In the genomic region with DNA sequence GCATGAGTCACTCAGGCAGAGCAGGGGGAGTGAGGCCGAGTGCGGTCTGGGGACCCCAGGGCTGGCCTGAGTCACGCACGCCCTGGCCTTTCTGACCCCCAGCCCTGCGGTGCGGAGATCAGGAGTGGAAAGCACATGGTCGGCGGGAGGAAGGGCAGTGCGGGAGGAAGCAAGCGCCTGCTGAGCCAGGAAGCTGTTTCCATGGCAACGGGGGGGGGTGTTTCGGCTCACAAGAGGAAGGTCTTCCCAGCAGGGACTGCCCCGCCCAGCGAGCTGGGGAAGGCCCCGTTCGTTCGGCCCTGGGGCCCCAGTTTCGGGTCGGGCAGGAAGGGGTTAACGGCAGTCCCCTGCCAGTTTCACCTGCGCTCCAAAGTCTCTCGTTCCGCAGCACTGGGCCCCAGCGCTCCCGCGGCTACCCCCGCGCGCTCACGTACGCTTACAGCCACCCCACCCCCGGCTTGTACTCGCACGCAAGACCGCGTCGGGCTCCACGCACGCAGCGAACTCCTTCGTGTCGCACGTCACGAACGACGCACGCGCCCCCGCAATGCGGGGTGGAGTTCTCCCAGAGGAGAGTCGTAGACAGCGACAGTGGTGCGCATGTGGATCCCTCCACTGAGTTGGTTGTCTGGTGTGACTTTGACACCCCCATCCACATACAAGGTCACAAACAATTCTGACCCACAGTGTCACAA, we compare ENCODE assay signal across 8 mouse cellular contexts. TPM values are rescaled to one million over a fixed set of nuclear protein-coding genes. Genes with fewer than 3 reads are reported as not detected.
DNase-seq lines count a peak whose midpoint lies in the region; ATAC-seq and TF ChIP-seq lines count a peak whose summit lies in the region.

No protein-coding gene starts in this region.

- peak; percentile 99 for DNase-seq in CD4-positive, CD25-positive, alpha-beta regulatory T cell, adult 2 months (ENCODE audit: low read depth, low spot score)
- peak; percentile 72 for DNase-seq in heart, postnatal 0 days (ENCODE audit: low spot score)
- DNase-seq in kidney, postnatal 4 days, result peak; percentile 95 to 97
- peak; percentile 85 to 90 for DNase-seq in thymus, adult 18-20 months

- peak overlapping the region; percentile 98 for H3K4me2 ChIP-seq in forebrain, embryonic 12.5 days
- H3K4me2 ChIP-seq in heart, postnatal 0 days (ENCODE audit: low read depth, low read length), result peak overlapping the region; percentile 87
- peak overlapping the region; percentile 99 for H3K4me2 ChIP-seq in liver, embryonic 16.5 days (ENCODE audit: low read depth, low read length)
- peak overlapping the region; percentile 99 for H3K4me2 ChIP-seq in neural tube, embryonic 12.5 days (replicated peaks)

- WGBS in forebrain, embryonic 12.5 days, result under 1% methylated on average over 51 of the region's 53 CpGs
- under 1% methylated on average over 53 of the region's 53 CpGs for WGBS in heart, postnatal 0 days
- under 1% methylated on average over 53 of the region's 53 CpGs for WGBS in liver, embryonic 16.5 days (ENCODE audit: insufficient replicate concordance)
- WGBS in neural tube, embryonic 12.5 days, result under 1% methylated on average over 53 of the region's 53 CpGs

- peak overlapping the region; percentile 63 for H3K9ac ChIP-seq in forebrain, embryonic 12.5 days
- H3K9ac ChIP-seq in heart, postnatal 0 days (replicated peaks; ENCODE audit: low read depth, low read length), result peak overlapping the region; percentile 48
- peak overlapping the region; percentile 66 for H3K9ac ChIP-seq in liver, embryonic 16.5 days (ENCODE audit: low read depth, low read length)
- peak overlapping the region; percentile 57 for H3K9ac ChIP-seq in neural tube, embryonic 12.5 days

- H3K36me3 ChIP-seq in forebrain, embryonic 12.5 days (replicated peaks), result no peaks in the 10 kb centered on the region
- no peaks in the 10 kb centered on the region for H3K36me3 ChIP-seq in heart, postnatal 0 days (replicated peaks; ENCODE audit: control insufficient read depth, insufficient read depth, low read length)
- H3K36me3 ChIP-seq in liver, embryonic 16.5 days (ENCODE audit: control insufficient read depth, insufficient read depth), result no peaks in the 10 kb centered on the region
- H3K36me3 ChIP-seq in neural tube, embryonic 12.5 days, result no peaks in the 10 kb centered on the region

- H3K4me3 ChIP-seq in brown adipose tissue, adult 24 weeks (ENCODE audit: insufficient read depth, low read depth, low read length), result peak overlapping the region; percentile 62
- H3K4me3 ChIP-seq in forebrain, embryonic 12.5 days (replicated peaks), result peak overlapping the region; percentile 53
- H3K4me3 ChIP-seq in heart, postnatal 0 days (ENCODE audit: low read depth, low read length), result peak overlapping the region; percentile 54
- peak overlapping the region; percentile 64 for H3K4me3 ChIP-seq in liver, embryonic 16.5 days (ENCODE audit: low read depth, low read length)
- peak overlapping the region; percentile 43 for H3K4me3 ChIP-seq in neural tube, embryonic 12.5 days

- H3K4me1 ChIP-seq in brown adipose tissue, adult 24 weeks (ENCODE audit: control insufficient read depth, insufficient read depth, insufficient read length, low read length), result peaks cover 13% of the 10 kb centered on the region
- peaks cover 39% of the 10 kb centered on the region for H3K4me1 ChIP-seq in forebrain, embryonic 12.5 days
- peaks cover 34% of the 10 kb centered on the region for H3K4me1 ChIP-seq in heart, postnatal 0 days (ENCODE audit: control insufficient read depth, insufficient read depth)
- H3K4me1 ChIP-seq in liver, embryonic 16.5 days (ENCODE audit: control insufficient read depth, low read depth, low read length), result peaks cover 71% of the 10 kb centered on the region
- peaks cover 27% of the 10 kb centered on the region for H3K4me1 ChIP-seq in neural tube, embryonic 12.5 days

- peak overlapping the region; percentile 80 for H3K27ac ChIP-seq in brown adipose tissue, adult 24 weeks (replicated peaks; ENCODE audit: low read depth, low read length)
- H3K27ac ChIP-seq in forebrain, embryonic 12.5 days, result no peak overlapping the region
- peak overlapping the region; percentile 75 for H3K27ac ChIP-seq in heart, postnatal 0 days (ENCODE audit: low read depth)
- peak overlapping the region; percentile 86 for H3K27ac ChIP-seq in liver, embryonic 16.5 days (ENCODE audit: low read length)
- no peak overlapping the region for H3K27ac ChIP-seq in neural tube, embryonic 12.5 days

- H3K27me3 ChIP-seq in forebrain, embryonic 12.5 days, result peaks cover 78% of the 10 kb centered on the region
- H3K27me3 ChIP-seq in heart, postnatal 0 days (ENCODE audit: control insufficient read depth, insufficient read depth, low read length), result no peaks in the 10 kb centered on the region
- no peaks in the 10 kb centered on the region for H3K27me3 ChIP-seq in liver, embryonic 16.5 days (ENCODE audit: control insufficient read depth, insufficient read depth, low read depth, low read length)
- peaks cover 42% of the 10 kb centered on the region for H3K27me3 ChIP-seq in neural tube, embryonic 12.5 days (replicated peaks)

- TF ChIP-seq CTCF in heart, postnatal 0 days (IDR thresholded peaks at IDR 0.05; ENCODE audit: low read depth), result 0 out of 2 replicates have a peak, but pooled peaks have one; percentile 4

- TF ChIP-seq EP300 in heart, postnatal 0 days (IDR thresholded peaks at IDR 0.05; ENCODE audit: low read depth), result no peak

- H3K9me3 ChIP-seq in forebrain, embryonic 12.5 days, result no peaks in the 10 kb centered on the region
- H3K9me3 ChIP-seq in heart, postnatal 0 days (replicated peaks; ENCODE audit: control insufficient read depth, low read length), result no peaks in the 10 kb centered on the region
- H3K9me3 ChIP-seq in liver, embryonic 16.5 days (replicated peaks; ENCODE audit: control insufficient read depth, low read length), result no peaks in the 10 kb centered on the region
- no peaks in the 10 kb centered on the region for H3K9me3 ChIP-seq in neural tube, embryonic 12.5 days

- ATAC-seq in forebrain, embryonic 12.5 days (ENCODE audit: low FRiP score), result peak; percentile 5; the same call in 1 of the 2 replicates
- peak; percentile 12 for ATAC-seq in heart, postnatal 0 days (ENCODE audit: insufficient read depth, low read depth)
- peak; percentile 20 for ATAC-seq in liver, embryonic 16.5 days (ENCODE audit: low read depth)
- ATAC-seq in neural tube, embryonic 12.5 days (ENCODE audit: low FRiP score, low read depth), result peak; percentile 3; the same call in 1 of the 2 replicates

RNA-seq across cellular contexts. Expression of a gene that starts 4.6 kb away (rescaled TPM):
- polyA plus RNA-seq in brown adipose tissue, adult 24 weeks (2012; ENCODE audit: insufficient read depth, insufficient read length, missing spikeins), result 1.1 and 1.6 TPM in 2 replicates
- polyA plus RNA-seq in forebrain, embryonic 12.5 days (2016; fragmentation: Nextera tagmentation; extraction: Ambion mirVana), result 16.1 and 18.2 TPM in 2 replicates
- total RNA-seq in heart, postnatal 0 days (2014; rRNA removed; ENCODE audit: low replicate concordance), result 1.9 and 4.8 TPM in 2 replicates
- polyA plus RNA-seq in heart, postnatal 0 days (2015; fragmentation: Nextera tagmentation; extraction: Ambion mirVana), result 3.5 and 4.7 TPM in 2 replicates
- polyA plus RNA-seq in liver, embryonic 16.5 days (2015; fragmentation: Nextera tagmentation; extraction: Ambion mirVana), result 8.5 and 9.5 TPM in 2 replicates
- polyA plus RNA-seq in neural tube, embryonic 12.5 days (2016; fragmentation: Nextera tagmentation; extraction: Ambion mirVana), result 17.6 and 18.2 TPM in 2 replicates

RNA-seq across cellular contexts. Expression of a gene that starts 7.3 kb away (rescaled TPM):
- 15.4 and 47.7 TPM in 2 replicates for polyA plus RNA-seq in brown adipose tissue, adult 24 weeks (2012; ENCODE audit: insufficient read depth, insufficient read length, missing spikeins)
- 4.8 and 4.9 TPM in 2 replicates for polyA plus RNA-seq in forebrain, embryonic 12.5 days (2016; fragmentation: Nextera tagmentation; extraction: Ambion mirVana)
- 28.9 and 39.6 TPM in 2 replicates for total RNA-seq in heart, postnatal 0 days (2014; rRNA removed; ENCODE audit: low replicate concordance)
- 10.3 and 13.0 TPM in 2 replicates for polyA plus RNA-seq in heart, postnatal 0 days (2015; fragmentation: Nextera tagmentation; extraction: Ambion mirVana)
- 10.6 and 16.5 TPM in 2 replicates for polyA plus RNA-seq in liver, embryonic 16.5 days (2015; fragmentation: Nextera tagmentation; extraction: Ambion mirVana)
- 9.9 TPM in 2 replicates for polyA plus RNA-seq in neural tube, embryonic 12.5 days (2016; fragmentation: Nextera tagmentation; extraction: Ambion mirVana)

RNA-seq across cellular contexts. Expression of a gene that starts 16.3 kb away (rescaled TPM):
- 26.6 and 28.5 TPM in 2 replicates for polyA plus RNA-seq in brown adipose tissue, adult 24 weeks (2012; ENCODE audit: insufficient read depth, insufficient read length, missing spikeins)
- 117 and 124 TPM in 2 replicates for polyA plus RNA-seq in forebrain, embryonic 12.5 days (2016; fragmentation: Nextera tagmentation; extraction: Ambion mirVana)
- total RNA-seq in heart, postnatal 0 days (2014; rRNA removed; ENCODE audit: low replicate concordance), result 57.9 and 76.4 TPM in 2 replicates
- 52.6 and 57.3 TPM in 2 replicates for polyA plus RNA-seq in heart, postnatal 0 days (2015; fragmentation: Nextera tagmentation; extraction: Ambion mirVana)
- polyA plus RNA-seq in liver, embryonic 16.5 days (2015; fragmentation: Nextera tagmentation; extraction: Ambion mirVana), result 91.6 and 98.1 TPM in 2 replicates
- 78.4 and 85.2 TPM in 2 replicates for polyA plus RNA-seq in neural tube, embryonic 12.5 days (2016; fragmentation: Nextera tagmentation; extraction: Ambion mirVana)

RNA-seq across cellular contexts. Expression of a gene that starts 16.4 kb away (rescaled TPM):
- 387 and 425 TPM in 2 replicates for polyA plus RNA-seq in brown adipose tissue, adult 24 weeks (2012; ENCODE audit: insufficient read depth, insufficient read length, missing spikeins)
- polyA plus RNA-seq in forebrain, embryonic 12.5 days (2016; fragmentation: Nextera tagmentation; extraction: Ambion mirVana), result 1,271 and 1,280 TPM in 2 replicates
- total RNA-seq in heart, postnatal 0 days (2014; rRNA removed; ENCODE audit: low replicate concordance), result 647 and 809 TPM in 2 replicates
- 758 and 782 TPM in 2 replicates for polyA plus RNA-seq in heart, postnatal 0 days (2015; fragmentation: Nextera tagmentation; extraction: Ambion mirVana)
- polyA plus RNA-seq in liver, embryonic 16.5 days (2015; fragmentation: Nextera tagmentation; extraction: Ambion mirVana), result 1,724 and 1,773 TPM in 2 replicates
- 1,247 and 1,331 TPM in 2 replicates for polyA plus RNA-seq in neural tube, embryonic 12.5 days (2016; fragmentation: Nextera tagmentation; extraction: Ambion mirVana)

RNA-seq across cellular contexts. Expression of a gene that starts 16.6 kb away (rescaled TPM):
- not detected in 2 replicates for polyA plus RNA-seq in brown adipose tissue, adult 24 weeks (2012; ENCODE audit: insufficient read depth, insufficient read length, missing spikeins)
- polyA plus RNA-seq in forebrain, embryonic 12.5 days (2016; fragmentation: Nextera tagmentation; extraction: Ambion mirVana), result not detected in 2 replicates
- not detected in 2 replicates for total RNA-seq in heart, postnatal 0 days (2014; rRNA removed; ENCODE audit: low replicate concordance)
- not detected in 2 replicates for polyA plus RNA-seq in heart, postnatal 0 days (2015; fragmentation: Nextera tagmentation; extraction: Ambion mirVana)
- 0.45 and 1.4 TPM in 2 replicates for polyA plus RNA-seq in liver, embryonic 16.5 days (2015; fragmentation: Nextera tagmentation; extraction: Ambion mirVana)
- not detected in 2 replicates for polyA plus RNA-seq in neural tube, embryonic 12.5 days (2016; fragmentation: Nextera tagmentation; extraction: Ambion mirVana)

Comparison
In these comparisons a context has a peak if more than half of its experiments do, and no peak if none do; other contexts are left out.
1. H3K27ac ChIP-seq: peak in brown adipose tissue, adult 24 weeks (single experiment), heart, postnatal 0 days (single experiment) and liver, embryonic 16.5 days (single experiment); none in forebrain, embryonic 12.5 days (single experiment) and neural tube, embryonic 12.5 days (single experiment).
2. Peak in every context shown above with its lines, with median percentiles within 50 percentile points of each other: DNase-seq, H3K4me3 ChIP-seq, ATAC-seq, H3K4me2 ChIP-seq and H3K9ac ChIP-seq.